Mouse (Mus musculus) gastrocnemius, postnatal 10 days (tissue): ENCODE data around the gene Gm21698. TPM values are rescaled to one million over a fixed set of nuclear protein-coding genes. Genes with fewer than 3 reads are reported as not detected.
A peak's percentile ranks its signal among the peaks of the same experiment; 100 is the strongest.
"Not testable (repeated sequence)": the region's sequence is repeated elsewhere in the genome, so short reads cannot be mapped to it uniquely, and the experiment has no call there.

Experiments used
- DNase-seq: peaks from one replicate; pipeline ENCODE4 v3.0.0; 2021; ENCODE audit warnings: mixed read lengths
- long read RNA-seq, 2 experiments: library from polyadenylated mRNA; stranded (forward); transcript quantifications; one replicate each; pipeline ENCODE4 v2.0.0; 2021
- total RNA-seq, 2 experiments: library from RNA; stranded (reverse); gene quantifications; 2 replicates each; pipeline ENCODE4 v1.2.3; 2021

Gene Gm21698
- not detected for total RNA-seq
- long read RNA-seq, experiment 1, result 0 reads
- long read RNA-seq, experiment 2, result 0 reads

DNA sequence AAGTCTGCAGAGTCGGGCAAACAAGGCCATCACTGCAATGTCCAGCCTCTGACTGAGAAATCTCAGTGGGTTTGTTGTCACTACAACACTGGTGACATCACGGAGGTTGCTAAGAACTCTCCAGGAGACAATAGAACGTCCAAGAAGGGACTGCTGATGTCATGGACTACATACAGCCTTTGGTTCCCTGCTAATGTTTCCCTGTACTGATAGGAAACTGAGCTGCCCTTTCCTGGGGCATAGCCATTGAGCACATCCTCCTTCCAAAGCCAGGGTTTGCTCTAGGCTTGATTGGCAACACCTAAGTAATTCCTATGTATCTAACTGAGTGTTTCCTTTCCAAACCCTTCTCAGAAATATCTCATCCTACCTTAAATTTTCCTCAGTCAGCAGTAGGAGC lies at the start of gene Gm21698:
Gene Gm21698 (minus strand): TSS at position 101 of the 400 bp plus-strand sequence.
- not testable (repeated sequence) for DNase-seq

DNA sequence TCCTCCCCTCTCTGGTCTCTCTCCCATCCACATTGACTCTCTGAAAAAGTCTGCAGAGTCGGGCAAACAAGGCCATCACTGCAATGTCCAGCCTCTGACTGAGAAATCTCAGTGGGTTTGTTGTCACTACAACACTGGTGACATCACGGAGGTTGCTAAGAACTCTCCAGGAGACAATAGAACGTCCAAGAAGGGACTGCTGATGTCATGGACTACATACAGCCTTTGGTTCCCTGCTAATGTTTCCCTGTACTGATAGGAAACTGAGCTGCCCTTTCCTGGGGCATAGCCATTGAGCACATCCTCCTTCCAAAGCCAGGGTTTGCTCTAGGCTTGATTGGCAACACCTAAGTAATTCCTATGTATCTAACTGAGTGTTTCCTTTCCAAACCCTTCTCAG lies 34.4 kb upstream of the Gm21698 start, which contains the start of gene Gm5862:
Gene Gm5862 (minus strand): TSS at position 101 of the 400 bp plus-strand sequence.
- DNase-seq, result not testable (repeated sequence)

DNA sequence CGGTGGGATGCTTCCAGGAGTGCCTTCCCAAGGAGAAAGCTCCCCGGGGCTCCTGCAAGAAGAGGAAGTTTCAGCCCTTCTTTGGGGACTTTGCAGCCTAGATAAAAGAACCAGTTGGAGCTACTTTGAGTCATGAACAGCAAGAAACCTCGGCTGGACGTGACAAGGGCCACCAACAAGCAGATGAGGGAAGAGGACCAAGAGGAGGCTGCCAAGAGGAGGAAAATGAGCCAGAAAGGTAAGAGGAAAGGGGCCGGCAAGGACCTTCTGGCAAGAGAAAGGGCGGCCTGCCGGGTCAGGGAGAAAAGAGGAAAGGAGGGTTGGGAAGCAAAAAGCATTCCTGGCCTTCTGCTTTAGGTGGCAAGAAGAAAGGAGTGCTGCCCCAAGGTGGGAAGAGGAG lies 19.2 kb upstream of the Gm21698 start:
- not testable (repeated sequence) for DNase-seq

DNA sequence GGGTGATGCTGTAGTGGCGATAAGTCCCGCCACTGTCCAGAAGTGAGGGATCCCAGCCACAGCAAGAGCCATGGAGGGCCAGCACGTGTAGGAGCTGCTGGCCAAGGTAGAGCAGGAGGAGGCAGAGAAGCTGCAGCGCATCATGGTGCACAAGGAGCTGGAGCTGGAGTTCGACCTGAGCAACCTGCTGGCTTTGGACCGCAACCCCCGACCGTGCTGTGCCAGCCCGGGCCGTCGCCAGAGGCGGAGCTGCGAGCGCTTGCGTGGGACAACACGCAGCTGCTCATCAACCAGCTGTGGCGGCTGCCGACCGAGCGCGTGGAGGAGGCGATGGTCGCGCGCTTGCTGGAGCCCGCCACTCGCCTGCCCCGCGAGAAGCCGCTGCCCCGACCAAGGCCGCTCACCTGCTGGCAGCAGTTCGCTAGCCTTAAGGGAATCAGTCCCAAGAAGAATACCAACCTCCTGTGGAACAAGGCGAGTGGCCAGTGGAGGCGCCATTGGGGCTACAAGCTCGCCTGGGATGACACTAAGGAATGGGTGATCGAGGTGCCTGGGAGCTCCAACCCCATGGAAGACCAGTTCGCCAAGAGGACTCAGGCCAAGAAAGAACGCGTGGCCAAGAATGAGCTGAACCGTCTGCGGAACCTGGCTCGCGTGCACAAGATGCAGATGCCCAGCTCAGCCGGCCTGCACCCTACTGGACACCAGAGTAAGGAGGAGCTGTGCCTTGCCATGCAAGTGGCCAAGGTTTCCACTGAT lies 18.7 kb upstream of the Gm21698 start:
- peak; percentile 4 for DNase-seq

DNA sequence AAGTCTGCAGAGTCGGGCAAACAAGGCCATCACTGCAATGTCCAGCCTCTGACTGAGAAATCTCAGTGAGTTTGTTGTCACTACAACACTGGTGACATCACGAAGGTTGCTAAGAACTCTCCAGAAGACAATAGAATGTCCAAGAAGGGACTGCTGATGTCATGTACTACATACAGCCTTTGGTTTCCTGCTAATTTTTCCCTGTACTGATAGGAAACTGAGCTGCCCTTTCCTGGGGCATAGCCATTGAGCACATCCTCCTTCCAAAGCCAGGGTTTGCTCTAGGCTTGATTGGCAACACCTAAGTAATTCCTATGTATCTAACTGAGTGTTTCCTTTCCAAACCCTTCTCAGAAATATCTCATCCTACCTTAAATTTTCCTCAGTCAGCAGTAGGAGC lies 16.2 kb upstream of the Gm21698 start, which contains the start of gene Gm1979:
Gene Gm1979 (minus strand): TSS at position 101 of the 400 bp plus-strand sequence.
- not testable (repeated sequence) for DNase-seq

DNA sequence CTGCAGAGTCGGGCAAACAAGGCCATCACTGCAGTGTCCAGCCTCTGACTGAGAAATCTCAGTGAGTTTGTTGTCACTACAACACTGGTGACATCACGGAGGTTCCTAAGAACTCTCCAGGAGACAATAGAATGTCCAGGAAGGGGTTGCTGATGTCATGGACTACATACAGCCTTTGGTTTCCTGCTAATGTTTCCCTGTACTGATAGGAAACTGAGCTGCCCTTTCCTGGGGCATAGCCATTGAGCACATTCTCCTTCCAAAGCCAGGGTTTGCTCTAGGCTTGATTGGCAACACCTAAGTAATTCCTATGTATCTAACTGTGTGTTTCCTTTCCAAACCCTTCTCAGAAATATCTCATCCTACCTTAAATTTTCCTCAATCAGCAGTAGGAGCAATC lies 15.9 kb downstream of the Gm21698 start, which contains the start of gene Gm21680:
Gene Gm21680 (minus strand): TSS at position 101 of the 400 bp plus-strand sequence.
- DNase-seq, result not testable (repeated sequence)

DNA sequence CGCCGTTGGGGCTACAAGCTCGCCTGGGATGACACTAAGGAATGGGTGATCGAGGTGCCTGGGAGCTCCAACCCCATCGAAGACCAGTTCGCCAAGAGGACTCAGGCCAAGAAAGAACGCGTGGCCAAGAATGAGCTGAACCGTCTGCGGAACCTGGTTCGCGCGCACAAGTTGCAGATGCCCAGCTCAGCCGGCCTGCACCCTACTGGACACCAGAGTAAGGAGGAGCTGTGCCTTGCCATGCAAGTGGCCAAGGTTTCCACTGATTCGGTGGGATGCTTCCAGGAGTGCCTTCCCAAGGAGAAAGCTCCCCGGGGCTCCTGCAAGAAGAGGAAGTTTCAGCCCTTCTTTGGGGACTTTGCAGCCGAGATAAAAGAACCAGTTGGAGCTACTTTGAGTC lies 31.4 kb downstream of the Gm21698 start:
- not testable (repeated sequence) for DNase-seq

DNA sequence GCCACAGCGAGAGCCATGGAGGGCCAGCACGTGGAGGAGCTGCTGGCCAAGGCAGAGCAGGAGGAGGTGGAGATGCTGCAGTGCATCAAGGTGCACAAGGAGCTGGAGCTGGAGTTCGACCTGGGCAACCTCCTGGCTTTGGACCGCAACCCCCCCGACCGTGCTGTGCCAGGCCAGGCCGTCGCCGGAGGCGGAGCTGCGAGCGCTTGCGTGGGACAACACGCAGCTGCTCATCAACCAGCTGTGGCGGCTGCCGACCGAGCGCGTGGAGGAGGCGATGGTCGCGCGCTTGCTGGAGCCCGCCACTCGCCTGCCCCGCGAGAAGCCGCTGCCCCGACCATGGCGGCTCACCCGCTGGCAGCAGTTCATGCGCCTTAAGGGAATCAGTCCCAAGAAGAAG lies 31.8 kb downstream of the Gm21698 start:
- not testable (repeated sequence) for DNase-seq

DNA sequence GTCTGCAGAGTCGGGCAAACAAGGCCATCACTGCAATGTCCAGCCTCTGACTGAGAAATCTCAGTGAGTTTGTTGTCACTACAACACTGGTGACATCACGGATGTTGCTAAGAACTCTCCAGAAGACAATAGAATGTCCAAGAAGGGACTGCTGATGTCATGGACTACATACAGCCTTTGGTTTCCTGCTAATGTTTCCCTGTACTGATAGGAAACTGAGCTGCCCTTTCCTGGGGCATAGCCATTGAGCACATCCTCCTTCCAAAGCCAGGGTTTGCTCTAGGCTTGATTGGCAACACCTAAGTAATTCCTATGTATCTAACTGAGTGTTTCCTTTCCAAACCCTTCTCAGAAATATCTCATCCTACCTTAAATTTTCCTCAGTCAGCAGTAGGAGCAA lies 34.1 kb downstream of the Gm21698 start, which contains the start of gene Gm21671:
Gene Gm21671 (minus strand): TSS at position 101 of the 400 bp plus-strand sequence.
- DNase-seq, result not testable (repeated sequence)

DNA sequence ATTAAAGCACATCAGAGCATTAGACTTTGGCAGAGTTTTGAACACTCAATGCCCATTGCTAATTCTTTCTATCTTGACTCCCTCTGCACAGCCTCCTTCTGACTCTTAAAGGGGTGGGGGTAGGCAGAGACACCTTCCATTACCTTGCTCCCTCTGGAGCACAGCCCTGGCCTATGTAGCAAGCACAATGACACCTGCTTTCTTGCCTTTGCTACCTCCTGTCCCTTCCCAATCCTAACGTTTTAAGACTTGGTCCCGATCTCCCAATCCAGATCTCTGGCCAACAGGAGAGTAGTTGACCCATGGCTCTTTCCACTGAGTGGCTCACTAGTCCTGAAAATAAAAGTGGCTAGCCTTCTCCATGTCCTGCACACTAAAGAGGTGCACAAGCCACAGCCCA lies 43.1 kb downstream of the Gm21698 start:
- not testable (repeated sequence) for DNase-seq

DNA sequence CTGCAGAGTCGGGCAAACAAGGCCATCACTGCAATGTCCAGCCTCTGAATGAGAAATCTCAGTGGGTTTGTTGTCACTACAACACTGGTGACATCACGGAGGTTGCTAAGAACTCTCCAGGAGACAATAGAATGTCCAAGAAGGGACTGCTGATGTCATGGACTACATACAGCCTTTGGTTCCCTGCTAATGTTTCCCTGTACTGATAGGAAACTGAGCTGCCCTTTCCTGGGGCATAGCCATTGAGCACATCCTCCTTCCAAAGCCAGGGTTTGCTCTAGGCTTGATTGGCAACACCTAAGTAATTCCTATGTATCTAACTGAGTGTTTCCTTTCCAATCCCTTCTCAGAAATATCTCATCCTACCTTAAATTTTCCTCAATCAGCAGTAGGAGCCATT lies 46.2 kb downstream of the Gm21698 start, which contains the start of gene Gm21663:
Gene Gm21663 (minus strand): TSS at position 101 of the 400 bp plus-strand sequence.
- DNase-seq, result not testable (repeated sequence)

Other genes with a start within 250 kb of the Gm21698 start
- gene Actr3b, start 228.7 kb downstream of the Gm21698 start, total RNA-seq, result 1 to 10 TPM in 1 of 2 experiments, under 1 TPM in 1; 0.93 to 1.5 TPM
- not detected for gene Gm21663, start 46.3 kb downstream of the Gm21698 start, total RNA-seq
- gene Gm21671, start 34.2 kb downstream of the Gm21698 start, total RNA-seq, result not detected
- gene Gm21680, start 16.0 kb downstream of the Gm21698 start, total RNA-seq, result not detected
- not detected for gene Gm1979, start 16.1 kb upstream of the Gm21698 start, total RNA-seq
- gene Gm5862, start 34.3 kb upstream of the Gm21698 start, total RNA-seq, result not detected
- gene Speer4a, start 50.9 kb upstream of the Gm21698 start, total RNA-seq, result not detected
- gene Gm7347, start 69.9 kb upstream of the Gm21698 start, total RNA-seq, result not detected
- not detected for gene Gm10471, start 100.6 kb upstream of the Gm21698 start, total RNA-seq
- not detected for gene 5031410I06Rik, start 116.7 kb upstream of the Gm21698 start, total RNA-seq
- not detected for gene Gm10220, start 132.8 kb upstream of the Gm21698 start, total RNA-seq